Mouse (Mus musculus): ENCODE data around the gene Wfdc2.

DNA sequence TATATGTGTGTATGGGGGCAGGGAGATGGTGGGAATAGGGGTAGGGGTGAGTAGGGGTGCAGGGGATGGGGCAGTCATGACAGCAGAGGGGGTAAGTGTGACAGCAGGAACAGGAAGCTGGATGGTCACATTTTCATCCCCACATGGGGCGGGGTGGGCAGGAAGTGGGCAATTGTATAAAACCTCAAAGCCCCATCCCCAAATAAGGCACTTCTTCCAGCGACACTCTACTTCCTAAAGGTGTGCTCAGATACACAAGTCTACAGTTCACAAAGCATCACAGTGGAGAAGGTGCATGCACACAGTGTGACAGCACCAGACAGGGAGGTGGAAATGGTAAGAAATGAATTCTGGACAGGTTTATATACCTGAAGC lies 11.3 kb upstream of the Wfdc2 start:
- TF ChIP-seq POLR2A (IDR thresholded peaks at IDR 0.05; ENCODE audit: borderline replicate concordance, insufficient read depth, low read length) = no peak
- no peak for TF ChIP-seq CTCF (IDR thresholded peaks at IDR 0.05; ENCODE audit: borderline replicate concordance, insufficient read depth, low read depth, low read length)
